Mouse (Mus musculus) kidney, postnatal 0 days (tissue): Measurements from ENCODE around the gene Slc4a8. TPM values are rescaled to one million over a fixed set of nuclear protein-coding genes. Genes with fewer than 3 reads are reported as not detected.
A peak's percentile ranks its signal among the peaks of the same experiment; 100 is the strongest.

ENCODE experiments used
- ATAC-seq: fragments of 200-750 bp; cut with Nextera tagmentation; replicated peaks from 2 replicates; pipeline ENCODE4 v1.8.0; 2017; ENCODE audit warnings: low read depth, moderate number of reproducible peaks, moderate TSS enrichment, moderate library complexity; ENCODE audit not compliant: low FRiP score
- DNase-seq: peaks from one replicate; pipeline ENCODE4 v3.0.0-alpha.2; 2016; ENCODE audit warnings: low spot score
- H3K27ac ChIP-seq: fragments of 300-500 bp; sonication (generic); 2 replicates; pipeline ENCODE4 v1.5.1; 2014; ENCODE audit warnings: mild to moderate bottlenecking
- H3K27me3 ChIP-seq: fragments of 300-500 bp; sonication (generic); 2 replicates; pipeline ENCODE4 v1.6.1; 2014; ENCODE audit warnings: low read length, mixed read lengths; ENCODE audit not compliant: insufficient read depth
- H3K36me3 ChIP-seq: fragments of 300-500 bp; sonication (generic); 2 replicates; pipeline ENCODE4 v1.6.1; 2014; ENCODE audit warnings: low read length, mixed read lengths; ENCODE audit not compliant: insufficient read depth
- H3K4me1 ChIP-seq: fragments of 300-500 bp; sonication (generic); replicated peaks from 2 replicates; pipeline ENCODE4 v1.6.1; 2014; ENCODE audit warnings: antibody characterized with exemption, low read length, mixed read lengths; ENCODE audit not compliant: insufficient read depth
- H3K4me2 ChIP-seq: fragments of 300-500 bp; sonication (generic); 2 replicates; pipeline ENCODE4 v1.6.1; 2014; ENCODE audit warnings: mild to moderate bottlenecking, low read length, moderate library complexity, mixed read lengths
- H3K4me3 ChIP-seq: fragments of 300-500 bp; sonication (generic); replicated peaks from 2 replicates; pipeline ENCODE4 v1.5.1; 2014; ENCODE audit warnings: low read depth, low read length
- H3K9ac ChIP-seq: fragments of 300-500 bp; sonication (generic); 2 replicates; pipeline ENCODE4 v1.6.1; 2014; ENCODE audit warnings: low read depth, low read length
- H3K9me3 ChIP-seq: fragments of 300-500 bp; sonication (generic); replicated peaks from 2 replicates; pipeline ENCODE4 v1.6.1; 2016; ENCODE audit warnings: low read length, inconsistent platforms, mixed read lengths
- CTCF ChIP-seq: IDR thresholded peaks from 2 replicates; pipeline ENCODE4 v1.5.1; 2016; ENCODE audit warnings: antibody characterized with exemption, low read depth, mild to moderate bottlenecking, moderate library complexity
- WGBS: fragments of 180-500 bp; shearing (Covaris S2); extraction: QIAGEN DNeasy Blood & Tissue Kit; methylation state at CpG from one replicate; pipeline ENCODE4 v1.1.7; 2014; 5-methylcytosine and 5-hydroxymethylcytosine counted together
- polyA plus RNA-seq: library from polyadenylated mRNA; unstranded; fragments of >200 nt; fragmentation: Nextera tagmentation; extraction: Ambion mirVana; gene quantifications from 2 replicates; pipeline ENCODE4 v1.2.1, GENCODE M21; 2015

Slc4a8 gene
- polyA plus RNA-seq, 1 experiment from 2014 or later = 7.5 TPM

DNA sequence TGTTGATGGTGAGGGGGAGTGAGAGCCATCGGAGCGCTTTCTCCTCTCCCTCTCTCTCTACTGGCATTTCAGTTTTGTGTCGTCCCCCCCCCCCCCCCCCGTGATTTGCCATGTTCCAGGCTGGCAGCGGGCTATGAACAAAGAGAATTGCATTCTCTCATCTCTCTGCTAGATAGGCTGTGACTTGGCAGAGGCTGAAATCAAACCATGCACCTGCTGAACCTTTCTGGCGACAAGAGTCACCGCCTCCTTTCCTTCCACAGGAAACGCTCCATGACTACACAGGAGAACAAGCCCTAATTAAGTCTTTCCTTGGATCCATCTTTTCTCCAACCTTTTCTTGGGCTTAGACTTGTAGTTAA is 6.1 kb upstream of the Slc4a8 start:
- no peak for TF ChIP-seq CTCF
- Histone ChIP-seq H3K27me3 (no peaks in the 10 kb centered on the region), H3K36me3 (no peaks in the 10 kb centered on the region), H3K4me2 (peak overlapping the region; percentile 1; the same call in 1 of the 2 replicates), H3K9me3 (no peaks in the 10 kb centered on the region), H3K4me3 (no peak overlapping the region), H3K9ac (no peak overlapping the region), H3K27ac (no peak overlapping the region), H3K4me1 (peaks cover 6% of the 10 kb centered on the region; the same call in 1 of the 2 replicates)
- 18% methylated on average over 6 of the region's 8 CpGs for WGBS
- ATAC-seq = no peak
- no peak for DNase-seq

DNA sequence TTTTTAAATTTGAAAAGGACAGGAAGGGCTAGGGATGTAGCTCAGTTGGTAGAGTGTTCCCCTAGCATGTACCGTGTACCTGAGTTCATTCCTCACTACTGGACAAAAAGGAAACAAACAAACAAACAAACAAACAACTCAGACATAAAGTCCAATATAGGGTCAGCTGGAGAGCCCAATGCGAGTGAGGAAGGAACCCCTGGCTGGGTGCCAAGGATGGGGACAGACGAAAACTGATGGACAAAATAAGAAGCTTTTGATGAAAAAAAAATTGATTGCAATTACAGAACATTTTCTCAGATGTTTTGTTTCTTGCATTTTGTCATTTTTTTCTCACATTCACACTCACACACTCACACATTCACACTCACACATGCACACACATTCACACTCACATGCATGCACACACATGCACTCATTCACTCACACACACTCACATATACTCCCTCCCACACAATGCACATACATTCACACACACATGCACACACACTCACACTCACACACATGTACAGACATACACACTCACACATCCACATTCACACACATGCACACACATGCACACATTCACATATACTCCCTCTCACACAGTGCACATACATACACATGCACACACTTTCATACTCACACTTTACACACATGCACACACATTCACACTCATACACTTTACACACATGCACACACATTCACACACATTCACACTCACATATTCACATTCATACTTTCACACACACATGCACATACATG is 5.5 kb upstream of the Slc4a8 start:
- DNase-seq (no peak), ATAC-seq (no peak)
- H3K36me3 ChIP-seq = no peaks in the 10 kb centered on the region
- H3K9ac ChIP-seq = no peak overlapping the region
- no peaks in the 10 kb centered on the region for H3K27me3 ChIP-seq
- H3K27ac ChIP-seq = no peak overlapping the region
- peaks cover 6% of the 10 kb centered on the region; the same call in 1 of the 2 replicates for H3K4me1 ChIP-seq
- TF ChIP-seq CTCF = no peak
- H3K9me3 ChIP-seq = no peaks in the 10 kb centered on the region
- no peak overlapping the region for H3K4me2 ChIP-seq
- H3K4me3 ChIP-seq = no peak overlapping the region
- 53% methylated on average over 3 of the region's 3 CpGs for WGBS

- H3K9ac ChIP-seq = no peak overlapping the region
- H3K36me3 ChIP-seq = no peaks in the 10 kb centered on the region
- no peaks in the 10 kb centered on the region for H3K27me3 ChIP-seq
- no peak overlapping the region for H3K27ac ChIP-seq
- TF ChIP-seq CTCF = peak; percentile 90
- peaks cover 6% of the 10 kb centered on the region; the same call in 1 of the 2 replicates for H3K4me1 ChIP-seq
- no peak overlapping the region for H3K4me3 ChIP-seq
- H3K4me2 ChIP-seq = peak overlapping the region; percentile 39
- peak; percentile 92 for DNase-seq
- no peak for ATAC-seq
- H3K9me3 ChIP-seq = no peaks in the 10 kb centered on the region
- 2% methylated on average over 7 of the region's 7 CpGs for WGBS
These were observed 4.0 kb upstream of the Slc4a8 start for GRCm38 (mm10) chr15:100757527-100757978.

DNA sequence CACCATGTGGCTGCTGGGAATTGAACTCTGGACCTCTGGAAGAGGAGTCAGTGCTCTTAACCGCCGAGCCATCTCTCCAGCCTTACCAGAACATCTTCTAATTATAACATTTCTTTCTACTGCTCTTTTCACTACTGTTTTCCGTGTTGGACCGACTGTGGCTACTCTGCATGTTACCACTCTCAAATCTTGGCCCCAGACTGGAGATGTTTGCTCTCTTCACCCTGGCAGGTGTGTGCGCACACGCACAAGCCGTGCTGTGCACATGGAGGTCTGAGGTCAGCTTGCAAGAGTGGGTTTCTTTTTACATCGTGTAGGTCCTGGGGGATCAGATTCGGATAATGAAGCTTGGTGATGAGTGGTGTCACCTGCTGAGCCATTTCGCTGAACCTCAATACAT is 2.3 kb upstream of the Slc4a8 start:
- Histone ChIP-seq H3K27ac (no peak overlapping the region), H3K4me1 (peaks cover 6% of the 10 kb centered on the region; the same call in 1 of the 2 replicates), H3K27me3 (no peaks in the 10 kb centered on the region), H3K36me3 (no peaks in the 10 kb centered on the region), H3K9me3 (no peaks in the 10 kb centered on the region), H3K4me2 (no peak overlapping the region), H3K9ac (no peak overlapping the region), H3K4me3 (no peak overlapping the region)
- no peak for DNase-seq
- ATAC-seq = no peak
- WGBS = 84% methylated on average over 10 of the region's 10 CpGs
- no peak for TF ChIP-seq CTCF

DNA sequence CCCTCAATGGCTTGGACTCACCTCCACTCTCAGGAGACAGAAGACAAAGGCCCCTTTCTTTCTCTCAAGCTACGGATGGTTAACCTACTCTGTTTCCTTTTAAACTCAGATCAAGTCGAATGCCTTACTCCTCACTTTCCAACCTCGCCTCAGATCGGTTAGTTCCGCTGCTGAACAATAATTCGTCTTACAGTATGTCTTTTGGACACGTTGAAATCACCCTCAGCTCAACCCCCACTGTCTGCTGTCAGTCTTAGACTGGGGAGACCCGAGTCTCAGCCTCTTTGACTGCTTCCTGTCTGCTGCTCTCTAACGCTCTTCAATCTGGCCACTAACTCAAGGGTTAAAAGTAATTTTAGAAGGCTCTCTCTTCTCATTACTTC is 520 bp upstream of the Slc4a8 start:
- no peak for TF ChIP-seq CTCF
- Histone ChIP-seq H3K4me3 (peak overlapping the region; percentile 49), H3K9ac (no peak overlapping the region), H3K9me3 (no peaks in the 10 kb centered on the region), H3K27me3 (no peaks in the 10 kb centered on the region), H3K4me1 (peaks cover 6% of the 10 kb centered on the region; the same call in 1 of the 2 replicates), H3K4me2 (peak overlapping the region; percentile 67), H3K36me3 (no peaks in the 10 kb centered on the region), H3K27ac (peak overlapping the region; percentile 73)
- 8% methylated on average over 9 of the region's 9 CpGs for WGBS
- no peak for ATAC-seq
- DNase-seq = no peak

DNA sequence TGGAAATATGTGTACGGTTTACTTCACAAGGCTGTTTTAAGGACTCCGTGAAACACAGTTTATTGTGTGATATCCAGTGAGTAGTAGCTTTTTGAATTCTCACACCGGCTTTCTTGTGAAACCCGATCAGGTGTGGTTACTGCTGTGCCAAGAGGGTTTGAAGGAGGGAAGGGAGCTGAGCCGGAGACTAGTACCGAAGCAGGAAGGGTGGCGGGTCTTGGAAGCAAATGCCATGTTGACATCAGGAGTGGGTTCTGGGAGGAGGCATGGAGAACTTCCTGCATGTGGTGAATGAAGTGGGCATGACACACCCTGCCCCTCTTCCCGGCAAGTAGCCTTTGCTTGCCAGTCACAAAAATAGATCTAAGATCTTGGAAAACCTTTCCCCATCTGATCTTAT is 1.1 kb downstream of the Slc4a8 start:
- no peak for DNase-seq
- no peak for ATAC-seq
- no peak for TF ChIP-seq CTCF
- no peak overlapping the region for H3K9ac ChIP-seq
- WGBS = 22% methylated on average over 8 of the region's 8 CpGs
- H3K36me3 ChIP-seq = no peaks in the 10 kb centered on the region
- H3K9me3 ChIP-seq = no peaks in the 10 kb centered on the region
- H3K4me2 ChIP-seq = peak overlapping the region; percentile 67; the same call in 1 of the 2 replicates
- H3K4me1 ChIP-seq = peaks cover 2% of the 10 kb centered on the region; the same call in 1 of the 2 replicates
- H3K27ac ChIP-seq = peak overlapping the region; percentile 80; the same call in 1 of the 2 replicates
- no peaks in the 10 kb centered on the region for H3K27me3 ChIP-seq
- no peak overlapping the region; the same call in 1 of the 2 replicates for H3K4me3 ChIP-seq
